Mouse (Mus musculus): ENCODE results near the gene Klhdc4. TPM values are rescaled to one million over a fixed set of nuclear protein-coding genes. Genes with fewer than 3 reads are reported as not detected.

The Klhdc4 gene
- polyA plus RNA-seq, 1 experiment from 2014 or later, result 51.5 TPM

DNA sequence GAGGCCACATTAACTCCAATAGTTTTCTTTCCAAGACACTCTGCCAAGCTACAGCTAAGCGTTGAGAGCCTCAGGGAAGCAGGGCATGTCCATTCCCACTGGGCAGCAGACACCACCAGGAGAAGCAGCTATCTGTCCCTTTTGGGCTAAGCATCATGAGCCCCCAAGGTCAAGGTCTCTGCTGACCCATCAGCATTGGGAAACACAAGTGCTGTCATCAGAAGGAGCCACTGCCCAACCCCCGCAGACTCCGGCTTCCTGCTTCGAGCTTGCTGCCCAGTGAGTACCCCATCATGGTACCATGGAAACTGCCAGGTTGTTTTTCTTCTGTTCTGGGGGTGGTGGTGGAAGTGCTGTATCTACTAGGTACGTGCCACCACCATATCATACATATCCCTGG, 38.8 kb upstream of the Klhdc4 start:
- Histone ChIP-seq H3K4me1 (replicated peaks; ENCODE audit: control insufficient read depth, insufficient read depth, low read length) (no peaks in the 10 kb centered on the region; the same call in 1 of the 2 replicates), H3K4me2 (ENCODE audit: low read length) (no peak overlapping the region), H3K36me3 (ENCODE audit: control insufficient read depth, insufficient read depth) (no peaks in the 10 kb centered on the region), H3K4me3 (replicated peaks; ENCODE audit: low read length) (no peak overlapping the region), H3K9me3 (ENCODE audit: control insufficient read depth, low read length) (no peaks in the 10 kb centered on the region), H3K27ac (ENCODE audit: low read length) (no peak overlapping the region), H3K9ac (replicated peaks; ENCODE audit: low read depth, low read length) (no peak overlapping the region), H3K27me3 (replicated peaks; ENCODE audit: control insufficient read depth, insufficient read depth, low read length) (no peaks in the 10 kb centered on the region)
- 91% methylated on average over 5 of the region's 5 CpGs for WGBS
- no peak for ATAC-seq

DNA sequence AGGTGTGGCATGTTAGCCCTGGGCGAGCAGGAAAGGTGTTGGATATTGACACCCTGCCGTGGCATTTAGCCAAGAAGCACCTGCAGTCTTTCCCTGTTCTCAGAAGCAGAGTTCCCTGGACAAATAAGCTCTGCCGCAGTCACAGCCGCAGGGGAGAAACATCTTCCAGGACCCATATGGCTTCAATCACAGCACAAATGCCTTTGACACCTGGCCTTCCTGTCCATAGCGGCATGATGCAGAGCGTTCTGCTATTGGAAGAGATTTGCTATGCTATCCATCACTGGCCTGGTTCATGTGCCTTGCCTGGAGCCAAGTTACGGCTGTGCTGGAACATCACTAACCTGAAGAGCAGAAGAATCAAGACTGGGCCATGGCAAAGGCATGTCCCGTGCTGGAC, 36.0 kb upstream of the Klhdc4 start:
- Histone ChIP-seq H3K4me2 (ENCODE audit: low read length) (no peak overlapping the region), H3K36me3 (ENCODE audit: control insufficient read depth, insufficient read depth) (no peaks in the 10 kb centered on the region), H3K9me3 (ENCODE audit: control insufficient read depth, low read length) (no peaks in the 10 kb centered on the region), H3K4me3 (replicated peaks; ENCODE audit: low read length) (no peak overlapping the region), H3K27me3 (replicated peaks; ENCODE audit: control insufficient read depth, insufficient read depth, low read length) (no peaks in the 10 kb centered on the region), H3K9ac (replicated peaks; ENCODE audit: low read depth, low read length) (no peak overlapping the region), H3K4me1 (replicated peaks; ENCODE audit: control insufficient read depth, insufficient read depth, low read length) (no peaks in the 10 kb centered on the region), H3K27ac (ENCODE audit: low read length) (no peak overlapping the region)
- ATAC-seq, result no peak
- 87% methylated on average over 8 of the region's 8 CpGs for WGBS

DNA sequence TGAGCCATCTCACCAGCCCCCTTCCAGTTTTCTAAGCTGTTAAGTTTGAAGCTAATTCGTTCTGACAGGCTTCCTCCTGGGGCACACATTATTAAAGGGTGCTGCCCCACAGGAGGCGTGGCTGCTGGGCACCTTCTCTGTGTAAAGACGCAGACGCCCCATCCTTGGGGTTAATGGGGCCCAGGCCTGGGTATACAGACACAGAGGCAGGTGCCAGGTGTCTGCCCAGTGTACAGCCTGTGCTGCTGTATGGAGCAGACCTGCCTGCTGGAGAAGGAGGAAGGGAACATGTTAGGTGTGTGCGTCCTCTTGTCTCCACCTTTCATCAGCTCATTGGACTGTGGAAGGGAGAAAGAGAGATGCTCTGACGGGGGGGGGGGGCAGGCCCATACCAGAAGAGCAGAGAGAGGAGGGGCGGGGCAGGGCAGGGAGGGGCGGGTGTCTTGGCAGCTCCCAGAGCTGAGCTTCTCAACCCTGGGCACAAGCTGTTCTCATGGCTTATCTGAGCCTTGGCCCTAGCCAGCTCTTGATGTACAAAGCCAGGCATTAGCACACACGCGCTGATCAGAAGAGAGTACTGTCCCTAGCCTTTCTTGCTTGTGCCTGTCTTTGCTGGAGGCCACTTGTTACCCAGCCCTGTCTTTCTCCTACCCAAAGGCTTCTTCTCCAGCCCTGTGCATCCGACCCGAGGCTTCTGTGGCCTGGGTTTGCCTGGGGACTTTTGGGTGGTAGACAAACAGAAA, 32.6 kb upstream of the Klhdc4 start:
- ATAC-seq, result no peak
- WGBS, result 69% methylated on average over 10 of the region's 12 CpGs

DNA sequence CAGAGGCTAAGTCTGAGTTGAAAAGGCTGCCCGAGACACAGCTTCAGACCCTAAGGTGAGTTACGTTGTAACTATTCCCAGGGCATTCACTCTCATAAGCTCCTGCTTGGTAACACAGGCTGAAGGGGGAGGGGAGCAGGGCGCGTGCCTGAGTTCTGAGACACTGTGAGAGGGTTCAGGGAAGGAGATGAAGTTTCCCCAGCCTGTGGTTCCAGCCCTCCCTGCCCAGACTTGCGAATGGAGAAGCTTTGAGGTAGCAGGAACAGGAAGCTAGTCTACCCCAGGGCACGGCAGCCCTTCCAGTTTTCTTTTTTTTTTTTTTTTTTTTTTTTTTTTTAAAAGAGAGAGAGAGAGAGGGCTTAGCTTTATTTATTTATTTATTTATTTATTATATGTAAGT, 31.9 kb upstream of the Klhdc4 start:
- Histone ChIP-seq H3K4me2 (ENCODE audit: low read length) (no peak overlapping the region), H3K27me3 (replicated peaks; ENCODE audit: control insufficient read depth, insufficient read depth, low read length) (no peaks in the 10 kb centered on the region), H3K36me3 (ENCODE audit: control insufficient read depth, insufficient read depth) (no peaks in the 10 kb centered on the region), H3K9ac (replicated peaks; ENCODE audit: low read depth, low read length) (no peak overlapping the region), H3K4me1 (replicated peaks; ENCODE audit: control insufficient read depth, insufficient read depth, low read length) (no peaks in the 10 kb centered on the region), H3K4me3 (replicated peaks; ENCODE audit: low read length) (no peak overlapping the region), H3K27ac (ENCODE audit: low read length) (no peak overlapping the region), H3K9me3 (ENCODE audit: control insufficient read depth, low read length) (no peaks in the 10 kb centered on the region)
- ATAC-seq, result no peak
- WGBS, result 61% methylated on average over 6 of the region's 6 CpGs

More for the DNA sequence above, 32.6 kb upstream of the Klhdc4 start:
- Histone ChIP-seq H3K4me3 (replicated peaks; ENCODE audit: low read length) (no peak overlapping the region), H3K36me3 (ENCODE audit: control insufficient read depth, insufficient read depth) (no peaks in the 10 kb centered on the region), H3K27me3 (replicated peaks; ENCODE audit: control insufficient read depth, insufficient read depth, low read length) (no peaks in the 10 kb centered on the region), H3K9me3 (ENCODE audit: control insufficient read depth, low read length) (no peaks in the 10 kb centered on the region), H3K9ac (replicated peaks; ENCODE audit: low read depth, low read length) (no peak overlapping the region), H3K4me2 (ENCODE audit: low read length) (no peak overlapping the region), H3K4me1 (replicated peaks; ENCODE audit: control insufficient read depth, insufficient read depth, low read length) (no peaks in the 10 kb centered on the region), H3K27ac (ENCODE audit: low read length) (no peak overlapping the region)

DNA sequence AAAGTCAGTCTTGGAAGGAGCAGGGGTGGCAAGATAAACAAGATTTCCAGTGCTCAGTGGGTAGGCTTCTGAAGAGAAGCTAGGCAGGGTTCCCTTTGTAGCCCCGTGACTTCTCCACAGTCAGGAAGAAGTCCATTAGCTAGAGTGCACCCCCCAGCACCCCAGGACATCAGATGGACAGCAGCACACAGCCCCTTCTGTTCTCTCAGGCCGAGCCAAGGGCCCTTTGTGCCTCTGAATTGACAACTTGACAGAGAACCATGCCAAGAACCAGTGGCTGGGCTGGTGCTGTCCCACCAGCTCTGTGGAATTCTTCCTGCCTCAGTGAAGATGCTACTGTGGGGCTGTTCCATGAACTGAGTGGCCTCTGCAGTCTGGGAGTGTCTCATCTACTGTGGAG, 28.4 kb upstream of the Klhdc4 start:
- no peaks in the 10 kb centered on the region for H3K9me3 ChIP-seq (ENCODE audit: control insufficient read depth, low read length)
- no peak overlapping the region for H3K9ac ChIP-seq (replicated peaks; ENCODE audit: low read depth, low read length)
- H3K27ac ChIP-seq (ENCODE audit: low read length), result no peak overlapping the region
- no peak for ATAC-seq
- 68% methylated on average over 2 of the region's 2 CpGs for WGBS
- no peaks in the 10 kb centered on the region for H3K27me3 ChIP-seq (replicated peaks; ENCODE audit: control insufficient read depth, insufficient read depth, low read length)
- no peak overlapping the region for H3K4me2 ChIP-seq (ENCODE audit: low read length)
- no peak overlapping the region for H3K4me3 ChIP-seq (replicated peaks; ENCODE audit: low read length)
- no peaks in the 10 kb centered on the region for H3K36me3 ChIP-seq (ENCODE audit: control insufficient read depth, insufficient read depth)
- no peaks in the 10 kb centered on the region for H3K4me1 ChIP-seq (replicated peaks; ENCODE audit: control insufficient read depth, insufficient read depth, low read length)

DNA sequence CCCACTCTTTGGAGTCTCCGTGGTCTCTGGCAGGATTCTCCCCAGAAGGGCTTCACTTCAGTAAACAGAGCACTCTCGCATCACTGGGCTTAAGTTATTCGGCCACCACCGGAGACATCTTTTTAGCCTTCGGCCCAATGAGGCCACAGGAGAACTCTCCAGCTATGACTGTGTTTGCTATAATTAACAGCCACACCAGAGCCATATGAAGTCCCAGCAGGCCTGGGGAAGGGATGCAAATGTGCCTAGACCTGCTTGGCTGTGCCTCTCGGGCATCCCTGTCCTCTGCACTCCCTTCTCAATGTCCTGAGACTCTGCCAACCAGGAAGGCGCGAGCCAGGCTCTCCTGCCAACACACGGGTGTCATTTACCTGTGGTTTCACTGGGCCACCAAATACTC, 28.0 kb upstream of the Klhdc4 start:
- Histone ChIP-seq H3K4me1 (replicated peaks; ENCODE audit: control insufficient read depth, insufficient read depth, low read length) (no peaks in the 10 kb centered on the region), H3K4me2 (ENCODE audit: low read length) (no peak overlapping the region), H3K36me3 (ENCODE audit: control insufficient read depth, insufficient read depth) (no peaks in the 10 kb centered on the region), H3K9ac (replicated peaks; ENCODE audit: low read depth, low read length) (no peak overlapping the region), H3K27ac (ENCODE audit: low read length) (no peak overlapping the region), H3K27me3 (replicated peaks; ENCODE audit: control insufficient read depth, insufficient read depth, low read length) (no peaks in the 10 kb centered on the region), H3K4me3 (replicated peaks; ENCODE audit: low read length) (no peak overlapping the region), H3K9me3 (ENCODE audit: control insufficient read depth, low read length) (no peaks in the 10 kb centered on the region)
- no peak for ATAC-seq
- 61% methylated on average over 9 of the region's 9 CpGs for WGBS

DNA sequence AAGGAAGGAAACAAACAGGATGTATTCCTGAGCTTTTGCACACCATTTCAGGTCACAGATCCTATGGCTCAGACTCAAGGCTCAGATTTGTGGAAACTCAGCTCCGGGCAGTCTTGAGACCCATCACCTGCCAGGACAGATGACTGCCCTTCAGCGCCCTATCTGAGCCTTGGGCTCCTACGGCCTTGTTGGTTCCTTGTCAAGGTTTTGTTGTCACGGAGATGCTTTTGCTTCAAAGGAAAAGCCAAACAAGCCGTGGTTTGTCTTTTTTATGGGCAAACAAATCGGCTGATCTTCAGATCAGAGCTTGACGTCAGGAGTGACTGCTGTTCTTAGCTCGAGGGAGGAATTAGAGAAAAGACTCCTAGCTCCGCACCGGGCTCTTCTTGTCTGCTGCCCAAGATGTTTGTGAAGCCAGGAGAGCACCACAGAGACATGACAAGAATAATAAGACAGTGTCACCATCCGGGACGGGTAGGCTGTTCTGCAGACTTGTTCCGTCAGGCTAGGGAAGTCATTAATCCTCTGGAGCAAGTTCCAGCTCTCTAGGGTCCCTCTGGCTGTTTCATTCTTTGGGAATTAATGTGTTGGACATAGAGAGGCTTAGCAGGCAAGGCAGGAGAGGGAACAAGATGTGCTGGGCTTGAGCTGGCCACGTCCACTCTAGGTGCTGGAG, 26.8 kb upstream of the Klhdc4 start:
- WGBS, result 88% methylated on average over 14 of the region's 14 CpGs
- no peak overlapping the region for H3K27ac ChIP-seq (ENCODE audit: low read length)
- H3K4me1 ChIP-seq (replicated peaks; ENCODE audit: control insufficient read depth, insufficient read depth, low read length), result peaks cover 4% of the 10 kb centered on the region; the same call in 1 of the 2 replicates
- H3K36me3 ChIP-seq (ENCODE audit: control insufficient read depth, insufficient read depth), result no peaks in the 10 kb centered on the region
- no peaks in the 10 kb centered on the region for H3K9me3 ChIP-seq (ENCODE audit: control insufficient read depth, low read length)
- no peak overlapping the region for H3K4me2 ChIP-seq (ENCODE audit: low read length)
- H3K4me3 ChIP-seq (replicated peaks; ENCODE audit: low read length), result no peak overlapping the region
- H3K27me3 ChIP-seq (replicated peaks; ENCODE audit: control insufficient read depth, insufficient read depth, low read length), result no peaks in the 10 kb centered on the region
- no peak overlapping the region for H3K9ac ChIP-seq (replicated peaks; ENCODE audit: low read depth, low read length)
- no peak for ATAC-seq

DNA sequence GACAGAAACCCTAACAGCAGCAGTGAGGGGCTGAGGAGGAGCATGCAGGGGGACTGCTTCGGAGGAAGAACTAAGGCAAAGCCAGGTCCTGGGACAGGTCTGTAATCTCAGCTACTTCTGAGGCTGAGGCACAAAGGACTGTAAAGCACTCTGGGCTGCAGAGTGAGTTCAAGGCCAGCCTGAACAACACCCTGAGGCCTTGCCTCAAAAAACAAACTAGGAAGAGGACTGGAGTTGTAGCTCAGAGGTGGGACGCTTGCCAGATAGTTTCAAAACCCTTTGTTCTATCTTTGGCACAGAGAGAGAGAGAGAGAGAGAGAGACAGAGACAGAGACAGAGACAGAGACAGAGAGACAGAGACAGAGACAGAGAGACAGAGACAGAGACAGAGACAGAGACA, 24.2 kb upstream of the Klhdc4 start:
- H3K36me3 ChIP-seq (ENCODE audit: control insufficient read depth, insufficient read depth), result no peaks in the 10 kb centered on the region
- H3K27ac ChIP-seq (ENCODE audit: low read length), result no peak overlapping the region
- peaks cover 9% of the 10 kb centered on the region for H3K4me1 ChIP-seq (replicated peaks; ENCODE audit: control insufficient read depth, insufficient read depth, low read length)
- H3K4me2 ChIP-seq (ENCODE audit: low read length), result no peak overlapping the region
- H3K4me3 ChIP-seq (replicated peaks; ENCODE audit: low read length), result no peak overlapping the region
- 83% methylated on average over 2 of the region's 2 CpGs for WGBS
- H3K27me3 ChIP-seq (replicated peaks; ENCODE audit: control insufficient read depth, insufficient read depth, low read length), result no peaks in the 10 kb centered on the region
- no peak for ATAC-seq
- no peaks in the 10 kb centered on the region for H3K9me3 ChIP-seq (ENCODE audit: control insufficient read depth, low read length)
- no peak overlapping the region for H3K9ac ChIP-seq (replicated peaks; ENCODE audit: low read depth, low read length)

DNA sequence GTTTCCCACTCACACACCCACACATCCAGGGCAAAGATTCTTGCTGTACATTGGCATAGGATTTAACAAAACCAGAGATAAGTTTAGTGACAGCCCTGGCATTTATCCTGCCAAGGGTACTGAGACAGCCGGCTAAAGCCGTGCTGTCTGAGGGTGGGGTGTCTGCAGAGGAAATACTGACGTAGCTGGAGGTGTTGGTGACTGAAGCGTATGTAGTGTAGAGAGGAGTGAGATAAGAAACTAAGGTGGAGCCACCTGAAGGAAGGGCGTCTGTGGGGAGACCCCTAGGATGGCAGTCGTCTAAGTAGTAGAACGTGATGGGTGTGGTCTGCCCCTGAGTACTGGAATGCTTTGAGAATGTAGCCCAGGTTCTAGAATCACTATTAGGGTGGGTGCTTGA, 23.1 kb upstream of the Klhdc4 start:
- no peaks in the 10 kb centered on the region for H3K27me3 ChIP-seq (replicated peaks; ENCODE audit: control insufficient read depth, insufficient read depth, low read length)
- peaks cover 9% of the 10 kb centered on the region for H3K4me1 ChIP-seq (replicated peaks; ENCODE audit: control insufficient read depth, insufficient read depth, low read length)
- H3K4me3 ChIP-seq (replicated peaks; ENCODE audit: low read length), result no peak overlapping the region
- H3K9ac ChIP-seq (replicated peaks; ENCODE audit: low read depth, low read length), result no peak overlapping the region
- H3K4me2 ChIP-seq (ENCODE audit: low read length), result no peak overlapping the region
- 68% methylated on average over 7 of the region's 7 CpGs for WGBS
- H3K27ac ChIP-seq (ENCODE audit: low read length), result no peak overlapping the region
- no peak for ATAC-seq
- no peaks in the 10 kb centered on the region for H3K9me3 ChIP-seq (ENCODE audit: control insufficient read depth, low read length)
- H3K36me3 ChIP-seq (ENCODE audit: control insufficient read depth, insufficient read depth), result no peaks in the 10 kb centered on the region
